Mouse (Mus musculus): ENCODE data around the gene Gpi1. TPM values are rescaled to one million over a fixed set of nuclear protein-coding genes. Genes with fewer than 3 reads are reported as not detected.

Gpi1 gene
- total RNA-seq, 1 experiment: 227 TPM

- H3K4me1 ChIP-seq (ENCODE audit: control insufficient read depth in 2 of 2, insufficient read depth in 2 of 2, low read length in 2 of 2, poor library complexity in 1 of 2): peaks cover 0 to 11% of the 10 kb centered on the region in 2 experiments; a peak in 2 of 4 replicates
- no peak overlapping the region for H3K9ac ChIP-seq (ENCODE audit: insufficient read depth, low read depth, low read length, poor library complexity, severe bottlenecking)
- TF ChIP-seq ZC3H11A (IDR thresholded peaks at IDR 0.05; ENCODE audit: borderline replicate concordance, low read depth, low read length) (no peak), ZNF384 (IDR thresholded peaks at IDR 0.05; ENCODE audit: low read depth, low read length) (no peak), CHD2 (IDR thresholded peaks at IDR 0.05; ENCODE audit: low read depth, low read length) (no peak), MAFK (IDR thresholded peaks at IDR 0.05; ENCODE audit: insufficient read depth, low read depth, low read length) (no peak), HCFC1 (IDR thresholded peaks at IDR 0.05; ENCODE audit: borderline replicate concordance, insufficient read depth, low read length) (no peak)
- DNase-seq (ENCODE audit: low read depth, low spot score): no peak
- peaks cover 80% of the 10 kb centered on the region for H3K36me3 ChIP-seq (ENCODE audit: control insufficient read depth, insufficient read depth, low read length, poor library complexity, severe bottlenecking)
- no peak overlapping the region for H3K4me3 ChIP-seq (ENCODE audit: insufficient read depth in 1 of 2, low read depth in 1 of 2, low read length in 2 of 2, poor library complexity in 1 of 2, severe bottlenecking in 1 of 2)
- no peaks in the 10 kb centered on the region for H3K9me3 ChIP-seq (ENCODE audit: control insufficient read depth, insufficient read depth, low read depth, low read length)
- in situ Hi-C loops (cut with MboI; ENCODE audit: low sequenced_read_pairs in 2 of 2, unreplicated experiment in 2 of 2): no loop called here
- no peak overlapping the region for H3K27ac ChIP-seq (ENCODE audit: insufficient read depth, low read depth, low read length, poor library complexity, severe bottlenecking)
Observed at GRCm38 (mm10) chr7:34224308-34224707, 5.8 kb downstream of the Gpi1 start.

- Histone ChIP-seq H3K4me1 (ENCODE audit: control insufficient read depth in 2 of 2, insufficient read depth in 2 of 2, low read length in 2 of 2, poor library complexity in 1 of 2) (peaks cover 0 to 5% of the 10 kb centered on the region in 2 experiments; a peak in 1 of 4 replicates), H3K36me3 (ENCODE audit: control insufficient read depth, insufficient read depth, low read length, poor library complexity, severe bottlenecking) (peaks cover 82% of the 10 kb centered on the region), H3K9me3 (ENCODE audit: control insufficient read depth, insufficient read depth, low read depth, low read length) (no peaks in the 10 kb centered on the region), H3K27ac (ENCODE audit: insufficient read depth, low read depth, low read length, poor library complexity, severe bottlenecking) (no peak overlapping the region), H3K4me3 (ENCODE audit: insufficient read depth in 1 of 2, low read depth in 1 of 2, low read length in 2 of 2, poor library complexity in 1 of 2, severe bottlenecking in 1 of 2) (no peak overlapping the region), H3K9ac (ENCODE audit: insufficient read depth, low read depth, low read length, poor library complexity, severe bottlenecking) (no peak overlapping the region)
- no peak for DNase-seq (ENCODE audit: low read depth, low spot score)
- TF ChIP-seq CHD2 (IDR thresholded peaks at IDR 0.05; ENCODE audit: low read depth, low read length) (no peak), ZC3H11A (IDR thresholded peaks at IDR 0.05; ENCODE audit: borderline replicate concordance, low read depth, low read length) (no peak), HCFC1 (IDR thresholded peaks at IDR 0.05; ENCODE audit: borderline replicate concordance, insufficient read depth, low read length) (no peak), MAFK (IDR thresholded peaks at IDR 0.05; ENCODE audit: insufficient read depth, low read depth, low read length) (no peak), ZNF384 (IDR thresholded peaks at IDR 0.05; ENCODE audit: low read depth, low read length) (no peak)
- in situ Hi-C loops (cut with MboI; ENCODE audit: low sequenced_read_pairs in 2 of 2, unreplicated experiment in 2 of 2): no loop called here
Observed at GRCm38 (mm10) chr7:34222340-34222739, 7.8 kb downstream of the Gpi1 start.

GRCm38 (mm10) chr7:34221594-34222250 is 8.4 kb downstream of the Gpi1 start:
- H3K9ac ChIP-seq (ENCODE audit: insufficient read depth, low read depth, low read length, poor library complexity, severe bottlenecking): no peak overlapping the region
- H3K27ac ChIP-seq (ENCODE audit: insufficient read depth, low read depth, low read length, poor library complexity, severe bottlenecking): no peak overlapping the region
- DNase-seq (ENCODE audit: low read depth, low spot score): no peak
- H3K4me1 ChIP-seq (ENCODE audit: control insufficient read depth in 2 of 2, insufficient read depth in 2 of 2, low read length in 2 of 2, poor library complexity in 1 of 2): peaks cover 0 to 3% of the 10 kb centered on the region in 2 experiments; a peak in 1 of 4 replicates
- H3K4me3 ChIP-seq (ENCODE audit: insufficient read depth in 1 of 2, low read depth in 1 of 2, low read length in 2 of 2, poor library complexity in 1 of 2, severe bottlenecking in 1 of 2): no peak overlapping the region
- peaks cover 79% of the 10 kb centered on the region for H3K36me3 ChIP-seq (ENCODE audit: control insufficient read depth, insufficient read depth, low read length, poor library complexity, severe bottlenecking)
- no peaks in the 10 kb centered on the region for H3K9me3 ChIP-seq (ENCODE audit: control insufficient read depth, insufficient read depth, low read depth, low read length)
- in situ Hi-C loops (cut with MboI; ENCODE audit: low sequenced_read_pairs in 2 of 2, unreplicated experiment in 2 of 2): no loop called here
- TF ChIP-seq CHD2 (IDR thresholded peaks at IDR 0.05; ENCODE audit: low read depth, low read length) (no peak), ZC3H11A (IDR thresholded peaks at IDR 0.05; ENCODE audit: borderline replicate concordance, low read depth, low read length) (no peak), MAFK (IDR thresholded peaks at IDR 0.05; ENCODE audit: insufficient read depth, low read depth, low read length) (no peak), HCFC1 (IDR thresholded peaks at IDR 0.05; ENCODE audit: borderline replicate concordance, insufficient read depth, low read length) (no peak), ZNF384 (IDR thresholded peaks at IDR 0.05; ENCODE audit: low read depth, low read length) (no peak)

- Histone ChIP-seq H3K36me3 (ENCODE audit: control insufficient read depth, insufficient read depth, low read length, poor library complexity, severe bottlenecking) (peaks cover 88% of the 10 kb centered on the region), H3K9me3 (ENCODE audit: control insufficient read depth, insufficient read depth, low read depth, low read length) (no peaks in the 10 kb centered on the region), H3K4me3 (ENCODE audit: insufficient read depth in 1 of 2, low read depth in 1 of 2, low read length in 2 of 2, poor library complexity in 1 of 2, severe bottlenecking in 1 of 2) (no peak overlapping the region), H3K4me1 (ENCODE audit: control insufficient read depth in 2 of 2, insufficient read depth in 2 of 2, low read length in 2 of 2, poor library complexity in 1 of 2) (peaks cover 0 to 3% of the 10 kb centered on the region in 2 experiments; a peak in 1 of 4 replicates), H3K27ac (ENCODE audit: insufficient read depth, low read depth, low read length, poor library complexity, severe bottlenecking) (no peak overlapping the region), H3K9ac (ENCODE audit: insufficient read depth, low read depth, low read length, poor library complexity, severe bottlenecking) (no peak overlapping the region)
- TF ChIP-seq HCFC1 (IDR thresholded peaks at IDR 0.05; ENCODE audit: borderline replicate concordance, insufficient read depth, low read length): no peak
- no peak for TF ChIP-seq ZNF384 (IDR thresholded peaks at IDR 0.05; ENCODE audit: low read depth, low read length)
- TF ChIP-seq CHD2 (IDR thresholded peaks at IDR 0.05; ENCODE audit: low read depth, low read length): no peak
- no peak for TF ChIP-seq MAFK (IDR thresholded peaks at IDR 0.05; ENCODE audit: insufficient read depth, low read depth, low read length)
- TF ChIP-seq ZC3H11A (IDR thresholded peaks at IDR 0.05; ENCODE audit: borderline replicate concordance, low read depth, low read length): no peak
- in situ Hi-C loops (cut with MboI; ENCODE audit: low sequenced_read_pairs in 2 of 2, unreplicated experiment in 2 of 2): loop anchor here in 1 of 2 experiments (10.0 kb wide), 1 partner anchor 64 kb away; no protein-coding TSS in a partner anchor
- no peak for DNase-seq (ENCODE audit: low read depth, low spot score)
Observed at GRCm38 (mm10) chr7:34218496-34218895, 11.6 kb downstream of the Gpi1 start.
